In genomic region chr19:17820046-17820445, GRCm38 (mm10) we compare ENCODE assay signal across 21 mouse cellular contexts. TPM values are rescaled to one million over a fixed set of nuclear protein-coding genes. Genes with fewer than 3 reads are reported as not detected.
"Had no signal": no experiment of that assay in that cellular context is flagged by ENCODE, and none has a peak within 500 bp of the region (broad histone marks: within the 10 kb centered on the region; RNA-seq: fewer than 3 reads in every experiment).

No protein-coding gene starts in this region.

- H3K36me3 ChIP-seq: lung, embryonic 15.5 days; midbrain, embryonic 12.5 days; neural tube, embryonic 12.5 days; stomach, embryonic 15.5 days had no signal

- H3K27me3 ChIP-seq: lung, embryonic 15.5 days; megakaryocyte, embryonic 14.5 days; midbrain, embryonic 12.5 days; neural tube, embryonic 12.5 days; stomach, embryonic 15.5 days had no signal

- H3K4me1 ChIP-seq: megakaryocyte, embryonic 14.5 days; midbrain, embryonic 12.5 days; neural tube, embryonic 12.5 days; stomach, embryonic 15.5 days had no signal

- DNase-seq: liver, postnatal 0 days; lung, adult 2 months; lung, postnatal 14 days; lung, postnatal 36 days; midbrain, embryonic 14.5 days; right cerebral cortex, postnatal 14 days; thymus, adult 2 months; thymus, postnatal 25 days; thymus, postnatal 4 days had no signal

- H3K4me3 ChIP-seq: lung, embryonic 15.5 days; megakaryocyte, embryonic 14.5 days; midbrain, embryonic 12.5 days; neural tube, embryonic 12.5 days; stomach, embryonic 15.5 days had no signal

- H3K4me2 ChIP-seq: lung, embryonic 15.5 days; midbrain, embryonic 12.5 days; neural tube, embryonic 12.5 days; stomach, embryonic 15.5 days had no signal

- H3K9me3 ChIP-seq: lung, embryonic 15.5 days; megakaryocyte, embryonic 14.5 days; midbrain, embryonic 12.5 days; neural tube, embryonic 12.5 days; stomach, embryonic 15.5 days had no signal

- H3K27ac ChIP-seq: lung, embryonic 15.5 days; macrophage; midbrain, embryonic 12.5 days; neural tube, embryonic 12.5 days; stomach, embryonic 15.5 days; stomach, postnatal 0 days had no signal

- H3K9ac ChIP-seq: liver, postnatal 0 days; lung, embryonic 15.5 days; midbrain, embryonic 12.5 days; neural tube, embryonic 12.5 days; stomach, embryonic 15.5 days had no signal

- ATAC-seq: liver, postnatal 0 days; lung, postnatal 0 days; midbrain, embryonic 16.5 days had no signal

RNA-seq across cellular contexts. Expression of gene Pcsk5, which starts 17.4 kb away (rescaled TPM):
- total RNA-seq: megakaryocyte progenitor cell, adult 5-6 weeks; monocyte, adult 5-6 weeks; neutrophil, adult 5-6 weeks had no signal
- polyA plus RNA-seq: macrophage had no signal
